Mouse (Mus musculus) R1 (cell line): ENCODE measurements around the gene Cactin.
A peak's percentile ranks its signal among the peaks of the same experiment; 100 is the strongest.

Experiments used
- DNase-seq: peaks from one replicate; pipeline ENCODE4 v3.0.0-alpha.2; 2018; ENCODE audit warnings: low read depth, low spot score

Cactin gene

GRCm38 (mm10) chr10:81320550-81321347, at the start of gene Cactin:
Gene Cactin (plus strand): TSS chr10:81321103.
- DNase-seq: peak; percentile 100

GRCm38 (mm10) chr10:81272356-81272755, 48.5 kb upstream of the Cactin start:
- DNase-seq: no peak

GRCm38 (mm10) chr10:81273842-81274241, 47.1 kb upstream of the Cactin start:
- DNase-seq: no peak

GRCm38 (mm10) chr10:81277676-81278075, 43.2 kb upstream of the Cactin start:
- DNase-seq: no peak

- peak; percentile 91 for DNase-seq
Measured at GRCm38 (mm10) chr10:81279496-81279895, 41.4 kb upstream of the Cactin start.

- DNase-seq: no peak
Measured at GRCm38 (mm10) chr10:81284189-81284588, 36.7 kb upstream of the Cactin start.

GRCm38 (mm10) chr10:81284719-81285118, 36.2 kb upstream of the Cactin start:
- DNase-seq: no peak

- peak; percentile 93 for DNase-seq
Measured at GRCm38 (mm10) chr10:81285694-81286450, 35.0 kb upstream of the Cactin start.

GRCm38 (mm10) chr10:81286586-81286985, 34.3 kb upstream of the Cactin start:
- DNase-seq: peak; percentile 74

- peak; percentile 87 for DNase-seq
Measured at GRCm38 (mm10) chr10:81287513-81288157, 33.3 kb upstream of the Cactin start.

- DNase-seq: peak; percentile 82
Measured at GRCm38 (mm10) chr10:81288601-81289000, 32.3 kb upstream of the Cactin start.

- peak; percentile 87 for DNase-seq
Measured at GRCm38 (mm10) chr10:81289278-81289677, 31.6 kb upstream of the Cactin start.

GRCm38 (mm10) chr10:81289811-81290210, 31.1 kb upstream of the Cactin start:
- DNase-seq: no peak

GRCm38 (mm10) chr10:81290698-81291460, 30.0 kb upstream of the Cactin start:
- peak; percentile 57 for DNase-seq

GRCm38 (mm10) chr10:81291511-81292104, 29.3 kb upstream of the Cactin start, which contains the start of gene Tjp3:
Gene Tjp3 (minus strand): TSS chr10:81291581.
- DNase-seq: no peak

GRCm38 (mm10) chr10:81292554-81293333, 28.2 kb upstream of the Cactin start, which contains the start of gene Pip5k1c:
Gene Pip5k1c (plus strand): TSS chr10:81292963.
- DNase-seq: peak; percentile 100

- no peak for DNase-seq
Measured at GRCm38 (mm10) chr10:81293334-81294030, 27.4 kb upstream of the Cactin start.

GRCm38 (mm10) chr10:81294442-81294841, 26.5 kb upstream of the Cactin start:
- peak; percentile 60 for DNase-seq

- no peak for DNase-seq
Measured at GRCm38 (mm10) chr10:81295185-81295584, 25.7 kb upstream of the Cactin start.
